8 mouse cellular contexts compared by ENCODE assay signal in the genomic region with DNA sequence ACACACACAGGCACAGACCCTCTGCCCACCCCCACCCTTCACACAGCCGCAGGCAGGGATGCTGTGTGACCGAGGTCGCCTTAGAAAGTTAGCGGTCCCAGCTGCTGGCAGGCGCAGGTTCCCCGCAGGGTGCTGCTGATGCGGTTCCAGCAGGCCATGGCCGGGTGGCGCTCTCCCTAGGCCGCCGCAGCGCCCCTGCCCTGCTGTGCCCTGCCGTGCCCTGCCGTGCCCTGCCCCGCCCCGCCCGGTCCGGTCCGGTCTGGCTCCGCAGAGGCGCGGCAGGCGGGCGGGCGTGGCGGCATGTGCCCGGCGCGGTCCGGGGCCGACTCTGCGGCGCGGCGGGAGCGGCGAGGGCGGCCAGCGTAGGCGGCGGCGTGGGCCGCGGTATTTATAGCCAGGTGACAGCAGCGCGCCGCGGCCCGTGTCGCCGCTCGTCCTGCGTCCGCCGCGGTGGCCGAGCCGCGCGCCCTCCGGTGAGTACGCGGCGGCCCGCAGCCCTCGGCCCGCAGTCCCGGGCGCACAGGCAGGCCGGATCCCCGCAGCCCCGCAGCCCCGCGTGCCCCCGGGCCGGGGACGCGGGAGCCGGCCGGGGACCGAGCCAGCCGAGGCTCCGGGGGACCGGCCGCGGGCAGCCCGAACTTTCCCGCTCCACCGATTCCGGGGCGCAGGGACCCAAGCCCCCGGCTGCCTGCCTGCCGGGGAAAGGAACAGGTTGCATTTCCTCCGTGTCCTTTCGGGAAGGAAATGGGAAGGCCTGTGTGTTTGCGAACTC. TPM values are rescaled to one million over a fixed set of nuclear protein-coding genes. Genes with fewer than 3 reads are reported as not detected.
DNase-seq lines count a peak whose midpoint lies in the region; TF ChIP-seq lines count a peak whose summit lies in the region.

A gene (plus strand): TSS at position 403 of the 772 bp plus-strand sequence.

- H3K36me3 ChIP-seq in embryonic facial prominence, embryonic 10.5 days (replicated peaks) = no peaks in the 10 kb centered on the region

- H3K4me3 ChIP-seq in embryonic facial prominence, embryonic 10.5 days = peak within 1 kb of the TSS; percentile 76
- peak within 1 kb of the TSS; percentile 37 for H3K4me3 ChIP-seq in lung, adult 2 months (replicated peaks; ENCODE audit: extremely low read depth, low read depth, low read length)

- TF ChIP-seq POLR2A in lung, adult 2 months (IDR thresholded peaks at IDR 0.05; ENCODE audit: borderline replicate concordance, extremely low read depth, low read depth, low read length) = no peak

- peak within 1 kb of the TSS; percentile 81 for H3K27ac ChIP-seq in embryonic facial prominence, embryonic 10.5 days (replicated peaks)

- WGBS in embryonic facial prominence, embryonic 10.5 days = under 1% methylated on average over 96 of the region's 96 CpGs
- WGBS in lung, adult 2 months = 1% methylated on average over 94 of the region's 96 CpGs

- no peaks in the 10 kb centered on the region for H3K9me3 ChIP-seq in embryonic facial prominence, embryonic 10.5 days

- peaks cover 9% of the 10 kb centered on the region for H3K4me1 ChIP-seq in embryonic facial prominence, embryonic 10.5 days
- no peaks in the 10 kb centered on the region for H3K4me1 ChIP-seq in lung, adult 2 months (ENCODE audit: control insufficient read depth, insufficient read depth, low read length)

- H3K27me3 ChIP-seq in embryonic facial prominence, embryonic 10.5 days (replicated peaks; ENCODE audit: low read depth, poor library complexity, severe bottlenecking) = peaks cover 54% of the 10 kb centered on the region

- DNase-seq in thymus, postnatal 4 days = peak; percentile 19
- DNase-seq in thymus, adult 18-20 months = no peak
- DNase-seq in embryonic facial prominence, embryonic 10.5 days (ENCODE audit: low spot score) = peak; percentile 63
- peak; percentile 9 to 12 for DNase-seq in heart, adult 9 months (ENCODE audit: low spot score in 2 of 2)
- peak; percentile 57 to 67 for DNase-seq in kidney, adult 8-10 months
- DNase-seq in lung, adult 2 months = peak; percentile 21
- peak; percentile 49 for DNase-seq in ovary, postnatal 36 days (ENCODE audit: low spot score)
- DNase-seq in layer of hippocampus, adult 9-10 months (ENCODE audit: low spot score) = no peak

- TF ChIP-seq CTCF in lung, adult 2 months (IDR thresholded peaks at IDR 0.05; ENCODE audit: insufficient read depth, low read length) = no peak

RNA-seq across cellular contexts. Expression of the gene that starts here (rescaled TPM):
- 0.77 and 0.93 TPM in 2 replicates for polyA plus RNA-seq in embryonic facial prominence, embryonic 10.5 days (2016; fragmentation: Nextera tagmentation; extraction: Ambion mirVana)
- 0.52 and 1.3 TPM in 2 replicates for polyA plus RNA-seq in lung, adult 2 months (2012; rRNA removed)

Comparison
In these comparisons a context has a peak if more than half of its experiments do, and no peak if none do; other contexts are left out.
1. DNase-seq: peak in thymus, postnatal 4 days (single experiment), heart, adult 9 months (2 of 2), kidney, adult 8-10 months (2 of 2), lung, adult 2 months (single experiment) and ovary, postnatal 36 days (single experiment); none in thymus, adult 18-20 months (0 of 2) and layer of hippocampus, adult 9-10 months (single experiment).
2. Peak in DNase-seq, H3K4me3 ChIP-seq and H3K27ac ChIP-seq in embryonic facial prominence, embryonic 10.5 days; RNA of the gene not detected or under 1 TPM.